ENCODE assay signal across 11 mouse cellular contexts in the genomic region with DNA sequence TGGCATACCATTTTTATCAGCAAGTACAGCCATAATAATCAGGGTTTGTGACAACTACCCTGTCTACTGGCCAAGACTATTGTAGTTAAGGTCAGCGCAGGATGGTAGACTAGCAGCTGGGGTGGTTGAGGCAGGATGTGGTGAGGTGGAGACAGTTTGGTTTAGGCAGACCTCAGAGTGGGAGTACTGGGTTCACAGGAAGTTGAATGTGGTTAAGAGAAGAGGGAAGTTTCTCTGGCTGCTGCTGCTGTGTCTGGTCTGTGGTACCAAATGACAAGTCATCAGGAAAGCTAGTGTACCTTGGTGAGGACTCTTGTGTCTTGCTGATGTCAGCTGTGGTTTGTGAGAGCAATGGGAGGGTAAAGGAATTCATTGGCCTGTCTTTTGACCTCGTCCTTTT. TPM values are rescaled to one million over a fixed set of nuclear protein-coding genes. Genes with fewer than 3 reads are reported as not detected.
DNase-seq lines count a peak whose midpoint lies in the region; ATAC-seq lines count a peak whose summit lies in the region.
"Had no signal": no experiment of that assay in that cellular context is flagged by ENCODE, and none has a peak within 500 bp of the region (broad histone marks: within the 10 kb centered on the region; RNA-seq: fewer than 3 reads in every experiment).

No protein-coding gene starts in this region.

- peak; percentile 10 to 20 for DNase-seq in spleen, adult 18-20 months
- DNase-seq in spleen, postnatal 4 days (ENCODE audit: low spot score in 2 of 2) = no peak
- peak; percentile 66 for DNase-seq in T-cell, adult 2 months (ENCODE audit: low spot score)
- DNase-seq in thymus, postnatal 36 days = peak; percentile 63 to 68
- DNase-seq in adrenal gland, postnatal 4 days (ENCODE audit: low spot score in 2 of 2) = no peak

- H3K36me3 ChIP-seq in forebrain, embryonic 15.5 days = peaks cover 61% of the 10 kb centered on the region

- no peak overlapping the region for H3K27ac ChIP-seq in forebrain, embryonic 15.5 days (replicated peaks)
- H3K27ac ChIP-seq: heart, embryonic 10.5 days; hindbrain, postnatal 0 days; limb, embryonic 13.5 days had no signal

- H3K27me3 ChIP-seq in forebrain, embryonic 15.5 days = no peaks in the 10 kb centered on the region
- H3K27me3 ChIP-seq: limb, embryonic 13.5 days had no signal

- WGBS in forebrain, embryonic 15.5 days = 87% methylated on average over 2 of the region's 2 CpGs

- H3K4me2 ChIP-seq in forebrain, embryonic 15.5 days (replicated peaks) = no peak overlapping the region
- H3K4me2 ChIP-seq: limb, embryonic 13.5 days had no signal

- H3K4me3 ChIP-seq in forebrain, embryonic 15.5 days = no peak overlapping the region
- H3K4me3 ChIP-seq: heart, embryonic 10.5 days; limb, embryonic 13.5 days had no signal

- no peak overlapping the region for H3K9ac ChIP-seq in forebrain, embryonic 15.5 days (replicated peaks)
- H3K9ac ChIP-seq: limb, embryonic 13.5 days had no signal

- H3K9me3 ChIP-seq in forebrain, embryonic 15.5 days = no peaks in the 10 kb centered on the region
- H3K9me3 ChIP-seq: heart, embryonic 10.5 days; limb, embryonic 13.5 days had no signal

- no peaks in the 10 kb centered on the region for H3K4me1 ChIP-seq in forebrain, embryonic 15.5 days
- H3K4me1 ChIP-seq: heart, embryonic 10.5 days; limb, embryonic 13.5 days had no signal

- ATAC-seq in megakaryocyte-erythroid progenitor cell, adult 5-6 weeks (replicated peaks; ENCODE audit: low FRiP score, low TSS enrichment, poor library complexity, severe bottlenecking) = peak; percentile 68
- no peak for ATAC-seq in forebrain, embryonic 15.5 days (replicated peaks)
- ATAC-seq: forebrain, embryonic 16.5 days; hindbrain, postnatal 0 days had no signal

RNA-seq across cellular contexts. Expression of a gene that starts 21.7 kb away (rescaled TPM):
- total RNA-seq in megakaryocyte-erythroid progenitor cell, adult 5-6 weeks (2014; fragmentation: Nextera tagmentation) = 10.9 and 11.4 TPM in 2 replicates
- total RNA-seq in megakaryocyte-erythroid progenitor cell, adult 5-6 weeks (2017) = 11.5 and 13.6 TPM in 2 replicates
- 1 to 10 TPM in 1 of 2 experiments, under 1 TPM in 1; 0.42 to 1.1 TPM for total RNA-seq in adrenal gland, postnatal 4 days (2021)
- polyA plus RNA-seq in forebrain, embryonic 15.5 days (2015; fragmentation: Nextera tagmentation; extraction: Ambion mirVana) = 0.61 and 0.65 TPM in 2 replicates

RNA-seq across cellular contexts. Expression of a gene that starts 24.3 kb away (rescaled TPM):
- total RNA-seq in megakaryocyte-erythroid progenitor cell, adult 5-6 weeks (2014; fragmentation: Nextera tagmentation) = 5.9 and 6.3 TPM in 2 replicates
- 1.7 and 5.9 TPM in 2 replicates for total RNA-seq in megakaryocyte-erythroid progenitor cell, adult 5-6 weeks (2017)
- 10 to 100 TPM; 12.2 to 12.5 TPM for total RNA-seq in adrenal gland, postnatal 4 days (2021)
- polyA plus RNA-seq in forebrain, embryonic 15.5 days (2015; fragmentation: Nextera tagmentation; extraction: Ambion mirVana) = 12.8 and 14.6 TPM in 2 replicates

RNA-seq across cellular contexts. Expression of a gene that starts 25.7 kb away (rescaled TPM):
- 164 and 210 TPM in 2 replicates for total RNA-seq in megakaryocyte-erythroid progenitor cell, adult 5-6 weeks (2014; fragmentation: Nextera tagmentation)
- total RNA-seq in megakaryocyte-erythroid progenitor cell, adult 5-6 weeks (2017) = 125 and 135 TPM in 2 replicates
- total RNA-seq in adrenal gland, postnatal 4 days (2021) = 10 to 100 TPM; 51.5 to 60.6 TPM
- 50.7 and 54.9 TPM in 2 replicates for polyA plus RNA-seq in forebrain, embryonic 15.5 days (2015; fragmentation: Nextera tagmentation; extraction: Ambion mirVana)

Comparison
In these comparisons a context has a peak if more than half of its experiments do, and no peak if none do; other contexts are left out.
1. DNase-seq: peak in spleen, adult 18-20 months (2 of 2), T-cell, adult 2 months (single experiment) and thymus, postnatal 36 days (2 of 2); none in spleen, postnatal 4 days (0 of 2) and adrenal gland, postnatal 4 days (0 of 2).
2. RNA of a gene that starts 21.7 kb away (total RNA-seq): 10.9 to 13.6 TPM in megakaryocyte-erythroid progenitor cell, adult 5-6 weeks; 0.42 to 1.1 TPM in adrenal gland, postnatal 4 days; every median in the first group is over 4 times any median in the second.